Mouse (Mus musculus) liver, postnatal 0 days (tissue): Measurements from ENCODE around the gene Eif3c.

Experiments
- CTCF ChIP-seq: sonication (generic); IDR thresholded peaks from 2 replicates; pipeline ENCODE4 v1.5.1; 2016; ENCODE audit warnings: antibody characterized with exemption, low read depth
- EP300 ChIP-seq: IDR thresholded peaks from 2 replicates; pipeline ENCODE4 v1.6.1; 2016; ENCODE audit warnings: antibody characterized with exemption, low read depth, mild to moderate bottlenecking

DNA sequence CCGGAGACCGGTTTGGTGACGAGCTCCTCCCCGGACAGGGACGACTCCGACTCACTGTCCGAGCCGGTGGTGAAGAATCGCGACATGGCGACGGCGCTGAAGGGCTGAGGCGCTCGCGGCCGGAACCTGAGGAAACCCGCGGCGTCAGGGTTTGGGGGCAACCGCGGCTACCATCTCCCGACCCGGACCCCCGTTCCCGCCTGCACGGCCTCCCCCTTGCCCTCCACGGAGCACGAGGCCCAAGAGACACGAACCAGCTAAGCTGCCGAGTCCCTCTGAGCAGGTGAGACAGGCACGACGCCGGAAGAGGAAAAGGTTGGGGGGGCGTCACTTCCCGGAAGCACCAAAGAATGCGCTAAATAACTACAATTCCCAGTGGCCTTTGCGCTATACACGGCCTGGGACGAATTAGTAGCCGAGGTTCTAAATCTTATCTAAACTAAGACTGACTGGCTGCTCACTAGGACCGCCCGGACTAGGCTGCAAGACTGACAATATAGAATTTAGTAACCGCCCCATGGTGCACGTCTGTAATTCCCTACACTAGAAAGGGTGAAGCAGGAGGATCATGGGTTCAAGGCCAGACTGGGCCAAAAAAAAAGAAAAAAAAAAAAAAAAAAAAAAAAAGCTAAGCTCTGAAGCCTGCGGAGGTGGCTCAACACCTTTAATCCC lies at the start of gene Eif3c:
- TF ChIP-seq EP300 (no peak; the same call in 1 of the 2 replicates), CTCF (no peak)
